Comparison of ENCODE assay signal across 32 mouse cellular contexts in genomic region chr10:67493556-67493955, GRCm38 (mm10). TPM values are rescaled to one million over a fixed set of nuclear protein-coding genes. Genes with fewer than 3 reads are reported as not detected.
DNase-seq lines count a peak whose midpoint lies in the region; ATAC-seq and TF ChIP-seq lines count a peak whose summit lies in the region.
"Had no signal": no experiment of that assay in that cellular context is flagged by ENCODE, and none has a peak within 500 bp of the region (broad histone marks: within the 10 kb centered on the region; RNA-seq: fewer than 3 reads in every experiment).

No protein-coding gene starts in this region.

- no peaks in the 10 kb centered on the region for H3K36me3 ChIP-seq in testis, adult 2 months (ENCODE audit: control insufficient read depth, insufficient read depth, low read length)
- H3K36me3 ChIP-seq: embryonic facial prominence, embryonic 10.5 days; embryonic facial prominence, embryonic 15.5 days; forebrain, embryonic 12.5 days; heart, embryonic 13.5 days; hindbrain, embryonic 15.5 days; intestine, embryonic 15.5 days; liver, embryonic 15.5 days; lung, embryonic 15.5 days; neural tube, embryonic 12.5 days had no signal

- H3K4me1 ChIP-seq in testis, adult 2 months (ENCODE audit: control insufficient read depth, insufficient read depth, low read length) = peaks cover 12% of the 10 kb centered on the region
- H3K4me1 ChIP-seq: embryonic facial prominence, embryonic 10.5 days; embryonic facial prominence, embryonic 15.5 days; forebrain, embryonic 12.5 days; heart, embryonic 13.5 days; hindbrain, embryonic 15.5 days; intestine, embryonic 15.5 days; liver, embryonic 15.5 days; lung, embryonic 15.5 days; neural tube, embryonic 12.5 days had no signal

- no peaks in the 10 kb centered on the region for H3K27me3 ChIP-seq in testis, adult 2 months (ENCODE audit: control insufficient read depth, insufficient read depth, low read length)
- H3K27me3 ChIP-seq: embryonic facial prominence, embryonic 15.5 days; forebrain, embryonic 12.5 days; heart, embryonic 13.5 days; hindbrain, embryonic 15.5 days; intestine, embryonic 15.5 days; liver, embryonic 15.5 days; lung, embryonic 15.5 days; neural tube, embryonic 12.5 days had no signal

- no peak for DNase-seq in testis, postnatal 10 days (ENCODE audit: low spot score)
- DNase-seq in adrenal gland, postnatal 36 days = peak; percentile 18 to 46
- no peak for DNase-seq in kidney, postnatal 25 days
- DNase-seq in urinary bladder, postnatal 14 days (ENCODE audit: low spot score) = no peak
- no peak for DNase-seq in left cerebral cortex, postnatal 14 days (ENCODE audit: low spot score in 2 of 2)
- DNase-seq: cerebellum, adult 8-10 months; cerebellum, postnatal 25 days; forebrain, postnatal 0 days; heart, adult 2 months; heart, postnatal 10 days; kidney, adult 2 months; kidney, postnatal 4 days; layer of hippocampus, postnatal 36 days; liver; lung, postnatal 36 days; right cerebral cortex, adult 18-20 months; right cerebral cortex, postnatal 4 days had no signal

- TF ChIP-seq CTCF in testis, adult 2 months (IDR thresholded peaks at IDR 0.05; ENCODE audit: control insufficient read depth, insufficient read depth, insufficient replicate concordance, low read depth, low read length) = no peak

- H3K4me3 ChIP-seq in testis, adult 2 months (ENCODE audit: control insufficient read depth, low read depth, low read length) = peak overlapping the region; percentile 60
- H3K4me3 ChIP-seq: embryonic facial prominence, embryonic 10.5 days; embryonic facial prominence, embryonic 15.5 days; forebrain, embryonic 12.5 days; heart, adult 2 months; heart, embryonic 13.5 days; hindbrain, embryonic 15.5 days; intestine, embryonic 15.5 days; liver, embryonic 15.5 days; lung, embryonic 15.5 days; myocyte; neural tube, embryonic 12.5 days had no signal

- intact Hi-C loops in left cerebral cortex, postnatal 14 days (cut with DNase I) = no loop called here

- H3K27ac ChIP-seq in testis, adult 2 months (ENCODE audit: control insufficient read depth, insufficient read depth, low read depth, low read length) = no peak overlapping the region
- H3K27ac ChIP-seq: embryonic facial prominence, embryonic 10.5 days; embryonic facial prominence, embryonic 15.5 days; forebrain, embryonic 12.5 days; heart, adult 2 months; heart, embryonic 13.5 days; hindbrain, embryonic 15.5 days; intestine, embryonic 15.5 days; liver, embryonic 15.5 days; lung, embryonic 15.5 days; neural tube, embryonic 12.5 days; stomach, postnatal 0 days had no signal

- peak; percentile 22 for ATAC-seq in CD4-positive, CD25-positive, alpha-beta regulatory T cell, adult 4 months
- ATAC-seq: forebrain, postnatal 0 days; intestine, embryonic 15.5 days; midbrain, embryonic 16.5 days had no signal

- no peak for TF ChIP-seq POLR2A in testis, adult 2 months (IDR thresholded peaks at IDR 0.05; ENCODE audit: control insufficient read depth, low read depth, low read length)

RNA-seq across cellular contexts. Expression of gene Egr2, which starts 41.7 kb away (rescaled TPM):
- polyA plus RNA-seq in testis, adult 2 months (2012; rRNA removed) = 0.46 and 2.1 TPM in 2 replicates
- 10 to 100 TPM; 49.2 to 69.1 TPM for polyA plus RNA-seq in CD4-positive, CD25-positive, alpha-beta regulatory T cell, adult 4 months (2017; shearing (Covaris generic))
- total RNA-seq in adrenal gland, postnatal 36 days (2021) = 1 to 10 TPM in 1 of 2 experiments, under 1 TPM in 1; 0.63 to 1.6 TPM
- total RNA-seq in left cerebral cortex, postnatal 14 days (2021) = 10 to 100 TPM in 1 of 2 experiments, 1 to 10 TPM in 1; 7.1 to 10.5 TPM
- polyA plus RNA-seq: midbrain, embryonic 11.5 days had no signal

RNA-seq across cellular contexts. Expression of gene Ado, which starts 55.2 kb away (rescaled TPM):
- polyA plus RNA-seq in testis, adult 2 months (2012; rRNA removed) = 10.1 and 11.6 TPM in 2 replicates
- polyA plus RNA-seq in CD4-positive, CD25-positive, alpha-beta regulatory T cell, adult 4 months (2017; shearing (Covaris generic)) = 10 to 100 TPM; 46.6 to 51.0 TPM
- 10 to 100 TPM; 28.0 to 31.0 TPM for total RNA-seq in adrenal gland, postnatal 36 days (2021)
- total RNA-seq in left cerebral cortex, postnatal 14 days (2021) = 10 to 100 TPM; 37.6 to 39.0 TPM

Comparison
In these comparisons a context has a peak if more than half of its experiments do, and no peak if none do; other contexts are left out.
1. DNase-seq: peak in adrenal gland, postnatal 36 days (2 of 2); none in testis, postnatal 10 days (single experiment), kidney, postnatal 25 days (0 of 2), urinary bladder, postnatal 14 days (single experiment) and left cerebral cortex, postnatal 14 days (0 of 2).